Mouse (Mus musculus): Measurements from ENCODE around the gene Olfr1428. TPM values are rescaled to one million over a fixed set of nuclear protein-coding genes. Genes with fewer than 3 reads are reported as not detected.

The Olfr1428 gene
- not detected in 2 replicates for polyA plus RNA-seq (2021; fragmentation: Nextera tagmentation)
- long read RNA-seq, experiment 1, result 0 reads
- long read RNA-seq, experiment 2, result 0 reads

GRCm38 (mm10) chr19:12115797-12116196, at the start of gene Olfr1428:
Gene Olfr1428 (minus strand): TSS chr19:12115897.

GRCm38 (mm10) chr19:12123103-12123502, 7.4 kb upstream of the Olfr1428 start, which contains the start of gene Olfr76:
Gene Olfr76 (minus strand): TSS chr19:12123203.

GRCm38 (mm10) chr19:12103234-12103633, 12.5 kb downstream of the Olfr1428 start, which contains the start of gene Olfr1427:
Gene Olfr1427 (minus strand): TSS chr19:12103334.

GRCm38 (mm10) chr19:12091913-12092312, 23.8 kb downstream of the Olfr1428 start, which contains the start of gene Olfr1426:
Gene Olfr1426 (minus strand): TSS chr19:12092013.

GRCm38 (mm10) chr19:12077631-12078030, 38.1 kb downstream of the Olfr1428 start, which contains the start of gene Olfr1425:
Gene Olfr1425 (minus strand): TSS chr19:12077731.

GRCm38 (mm10) chr19:12062582-12062981, 53.1 kb downstream of the Olfr1428 start, which contains the start of gene Olfr1424:
Gene Olfr1424 (minus strand): TSS chr19:12062682.

Other genes with a start within 250 kb of the Olfr1428 start
- gene Olfr1419, start 240.8 kb downstream of the Olfr1428 start, polyA plus RNA-seq (2021; fragmentation: Nextera tagmentation), result not detected in 2 replicates
- not detected in 2 replicates for gene Olfr1420, start 229.3 kb downstream of the Olfr1428 start, polyA plus RNA-seq (2021; fragmentation: Nextera tagmentation)
- gene Patl1, start 203.5 kb downstream of the Olfr1428 start, polyA plus RNA-seq (2021; fragmentation: Nextera tagmentation), result 2.6 and 3.0 TPM in 2 replicates
- gene Osbp, start 150.0 kb downstream of the Olfr1428 start, polyA plus RNA-seq (2021; fragmentation: Nextera tagmentation), result 5.7 and 5.8 TPM in 2 replicates
- gene Olfr1423, start 74.6 kb downstream of the Olfr1428 start, polyA plus RNA-seq (2021; fragmentation: Nextera tagmentation), result not detected in 2 replicates
- gene Olfr1424, start 53.2 kb downstream of the Olfr1428 start, polyA plus RNA-seq (2021; fragmentation: Nextera tagmentation), result not detected in 2 replicates
- gene Olfr1425, start 38.2 kb downstream of the Olfr1428 start, polyA plus RNA-seq (2021; fragmentation: Nextera tagmentation), result not detected in 2 replicates
- not detected in 2 replicates for gene Olfr1426, start 23.9 kb downstream of the Olfr1428 start, polyA plus RNA-seq (2021; fragmentation: Nextera tagmentation)
- gene Olfr1427, start 12.6 kb downstream of the Olfr1428 start, polyA plus RNA-seq (2021; fragmentation: Nextera tagmentation), result not detected in 2 replicates
- not detected in 2 replicates for gene Olfr76, start 7.3 kb upstream of the Olfr1428 start, polyA plus RNA-seq (2021; fragmentation: Nextera tagmentation)
- gene Olfr1555-ps1, start 54.2 kb upstream of the Olfr1428 start, polyA plus RNA-seq (2021; fragmentation: Nextera tagmentation), result not detected in 2 replicates
- not detected in 2 replicates for gene Olfr1431, start 84.7 kb upstream of the Olfr1428 start, polyA plus RNA-seq (2021; fragmentation: Nextera tagmentation)
- gene Olfr1432, start 116.7 kb upstream of the Olfr1428 start, polyA plus RNA-seq (2021; fragmentation: Nextera tagmentation), result not detected in 2 replicates
- gene Olfr262, start 125.8 kb upstream of the Olfr1428 start, polyA plus RNA-seq (2021; fragmentation: Nextera tagmentation), result not detected in 2 replicates
- gene Olfr235, start 145.1 kb upstream of the Olfr1428 start, polyA plus RNA-seq (2021; fragmentation: Nextera tagmentation), result not detected in 2 replicates
- gene Olfr1434, start 164.0 kb upstream of the Olfr1428 start, polyA plus RNA-seq (2021; fragmentation: Nextera tagmentation), result not detected in 2 replicates
- not detected in 2 replicates for gene Olfr1436, start 183.2 kb upstream of the Olfr1428 start, polyA plus RNA-seq (2021; fragmentation: Nextera tagmentation)
- not detected in 2 replicates for gene Olfr1437, start 209.2 kb upstream of the Olfr1428 start, polyA plus RNA-seq (2021; fragmentation: Nextera tagmentation)
- not detected in 2 replicates for gene Olfr1438-ps1, start 220.0 kb upstream of the Olfr1428 start, polyA plus RNA-seq (2021; fragmentation: Nextera tagmentation)

Measured in left cerebral cortex, adult 6 months (tissue).